Mouse (Mus musculus) heart, adult 2 months (tissue): ENCODE measurements around the gene Fgf13. TPM values are rescaled to one million over a fixed set of nuclear protein-coding genes. Genes with fewer than 3 reads are reported as not detected.

Source experiments
- DNase-seq, 2 experiments: peaks; one replicate each; pipeline ENCODE4 v3.0.0; 2021
- H3K27ac ChIP-seq: fragments of 200-600 bp; 2 replicates; pipeline ENCODE4 v1.8.1; 2022
- H3K27me3 ChIP-seq: fragments of 200-500 bp; 2 replicates; pipeline ENCODE4 v1.6.1; 2012; ENCODE audit warnings: mild to moderate bottlenecking, low read length, inconsistent platforms, mixed read lengths; ENCODE audit not compliant: control insufficient read depth, insufficient read depth
- H3K36me3 ChIP-seq: fragments of 200-500 bp; 2 replicates; pipeline ENCODE4 v1.6.1; 2012; ENCODE audit warnings: low read length, inconsistent platforms; ENCODE audit not compliant: control insufficient read depth, insufficient read depth
- H3K4me1 ChIP-seq: fragments of 200-500 bp; 2 replicates; pipeline ENCODE4 v1.6.1; 2011; ENCODE audit warnings: low read length; ENCODE audit not compliant: control insufficient read depth, insufficient read depth
- H3K4me3 ChIP-seq: fragments of 200-600 bp; 2 replicates; pipeline ENCODE4 v1.8.1; 2022
- H3K79me2 ChIP-seq: fragments of 200-500 bp; replicated peaks from 2 replicates; pipeline ENCODE4 v1.6.1; 2012; ENCODE audit warnings: mild to moderate bottlenecking, inconsistent platforms, low read length, moderate library complexity, mixed read lengths; ENCODE audit not compliant: control insufficient read depth, insufficient read depth
- H3K9ac ChIP-seq: fragments of 200-500 bp; 2 replicates; pipeline ENCODE4 v1.6.1; 2012; ENCODE audit warnings: low read depth, mild to moderate bottlenecking, control low read depth, inconsistent platforms, low read length, mixed read lengths
- CTCF ChIP-seq: fragments of 200-600 bp; IDR thresholded peaks from 2 replicates; pipeline ENCODE4 v1.8.1; 2022; ENCODE audit warnings: antibody characterized with exemption, mild to moderate bottlenecking, moderate library complexity
- EP300 ChIP-seq: fragments of 200-500 bp; IDR thresholded peaks from 2 replicates; pipeline ENCODE4 v1.6.1; 2011; ENCODE audit warnings: low read depth, low read length, control low read depth; ENCODE audit not compliant: insufficient read depth
- POLR2A ChIP-seq: fragments of 200-500 bp; IDR thresholded peaks from 2 replicates; pipeline ENCODE4 v1.6.1; 2011; ENCODE audit warnings: mild to moderate bottlenecking, low read depth, low read length, control low read depth; ENCODE audit not compliant: insufficient read depth
- WGBS: fragments of 180-500 bp; shearing (Covaris S2); methylation state at CpG from one replicate; pipeline ENCODE4 v1.1.7; 2018; 5-methylcytosine and 5-hydroxymethylcytosine counted together
- intact Hi-C: fragments of 180-260 bp; cut with DNase I; formaldehyde crosslinking; loops from one replicate; pipeline ENCODE4 v1.15.1; 2025
- long read RNA-seq: library from polyadenylated mRNA; stranded (forward); transcript quantifications from one replicate; pipeline ENCODE4 v2.0.0, GENCODE M21; 2021
- polyA plus RNA-seq: library from polyadenylated mRNA; depleted of rRNA; stranded (reverse); fragments of >200 nt; gene quantifications from 2 replicates; pipeline ENCODE4 v1.2.3, GENCODE M21; 2012; rRNA removed
- total RNA-seq, 2 experiments: library from RNA; stranded (reverse); gene quantifications; 2 replicates each; pipeline ENCODE4 v1.2.3; 2021

Gene Fgf13
- 100 to 1,000 TPM; 102 to 129 TPM for total RNA-seq
- polyA plus RNA-seq: 35.6 and 68.1 TPM in 2 replicates
- long read RNA-seq, partial matches to known transcripts: 0 of 4 reads
- long read RNA-seq, other reads (novel, unspliced or antisense): 4 of 4 reads

DNA sequence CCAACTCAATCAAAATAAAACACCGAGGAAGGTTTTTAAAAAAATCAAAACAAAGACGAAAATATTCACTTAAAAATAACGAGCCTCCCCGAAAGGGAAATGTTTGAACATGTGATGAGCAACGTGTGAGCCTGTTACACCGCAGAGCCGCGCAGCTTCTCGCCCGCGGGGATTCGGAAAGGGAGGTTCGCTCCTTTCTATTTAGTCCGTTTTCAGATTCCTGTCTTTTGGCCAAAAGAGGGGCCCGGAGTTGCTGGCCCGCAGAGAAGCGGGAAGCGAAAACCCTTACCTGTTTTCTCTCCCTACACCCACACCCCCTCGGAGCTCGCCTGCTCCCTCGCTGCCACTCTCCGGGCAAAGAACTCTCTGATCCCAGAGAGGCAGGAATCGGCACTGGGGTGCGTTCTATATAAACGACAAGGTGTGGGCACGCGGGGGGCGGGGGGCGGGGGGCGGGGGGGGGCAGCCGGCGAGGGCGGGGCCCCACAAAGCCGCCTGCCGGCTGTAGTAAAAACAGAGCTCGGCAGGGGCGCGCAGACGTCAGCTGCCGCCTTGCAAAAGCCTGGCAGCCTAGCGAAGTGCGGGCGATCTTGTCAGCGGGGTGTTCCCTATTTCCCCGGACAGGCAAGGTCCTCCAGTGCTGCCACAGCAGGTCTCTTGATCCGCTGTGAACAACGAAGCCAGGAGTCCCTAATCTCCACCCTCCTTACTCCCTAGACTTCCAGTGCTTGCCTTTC, at the start of gene Fgf13:
TSS of gene Fgf13 (minus strand) at position 377 of the 737 bp plus-strand sequence.
- no peaks in the 10 kb centered on the region for H3K79me2 ChIP-seq
- peak within 1 kb of the TSS; percentile 47 for H3K4me3 ChIP-seq
- intact Hi-C loops: no loop called here
- H3K9ac ChIP-seq: peak within 1 kb of the TSS; percentile 74
- H3K36me3 ChIP-seq: no peaks in the 10 kb centered on the region
- H3K4me1 ChIP-seq: no peaks in the 10 kb centered on the region
- no peak for TF ChIP-seq EP300
- TF ChIP-seq POLR2A: peak; percentile 50; the same call in 1 of the 2 replicates
- peak; percentile 35 for TF ChIP-seq CTCF
- 15% methylated on average over 47 of the region's 47 CpGs for WGBS
- peak within 1 kb of the TSS; percentile 69 for H3K27ac ChIP-seq
- no peaks in the 10 kb centered on the region for H3K27me3 ChIP-seq
- DNase-seq: peak; percentile 34 to 50

DNA sequence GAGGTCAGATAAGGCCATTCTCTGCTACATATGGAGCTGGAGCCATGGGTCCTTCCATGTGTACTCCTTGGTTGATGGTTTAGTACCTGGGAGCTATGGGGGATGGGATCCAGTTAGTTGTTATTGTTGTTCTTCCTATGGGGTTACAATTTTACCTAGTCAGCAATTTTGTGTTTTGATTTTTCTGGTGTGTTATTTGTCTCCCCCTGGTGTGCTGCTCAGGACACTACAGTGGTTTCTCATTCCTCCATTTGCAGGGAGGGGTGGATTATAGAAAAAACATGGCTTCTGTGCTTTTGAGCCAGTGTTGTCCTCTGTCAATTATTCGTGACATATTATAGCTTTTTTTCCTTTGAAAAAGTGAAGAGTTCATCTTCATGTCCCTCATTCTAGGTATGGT, 38.7 kb upstream of the Fgf13 start:
- DNase-seq: no peak
- intact Hi-C loops: loop anchor here (10.0 kb wide), 1 partner anchor 412 kb away; no protein-coding TSS in a partner anchor
- Histone ChIP-seq H3K27ac (no peak overlapping the region), H3K36me3 (no peaks in the 10 kb centered on the region), H3K9ac (no peak overlapping the region), H3K79me2 (no peaks in the 10 kb centered on the region), H3K4me3 (no peak overlapping the region), H3K27me3 (no peaks in the 10 kb centered on the region), H3K4me1 (no peaks in the 10 kb centered on the region)
- TF ChIP-seq POLR2A (no peak), EP300 (no peak), CTCF (peak; percentile 63)
- WGBS: 42% methylated on average over 1 of the region's 1 CpGs

DNA sequence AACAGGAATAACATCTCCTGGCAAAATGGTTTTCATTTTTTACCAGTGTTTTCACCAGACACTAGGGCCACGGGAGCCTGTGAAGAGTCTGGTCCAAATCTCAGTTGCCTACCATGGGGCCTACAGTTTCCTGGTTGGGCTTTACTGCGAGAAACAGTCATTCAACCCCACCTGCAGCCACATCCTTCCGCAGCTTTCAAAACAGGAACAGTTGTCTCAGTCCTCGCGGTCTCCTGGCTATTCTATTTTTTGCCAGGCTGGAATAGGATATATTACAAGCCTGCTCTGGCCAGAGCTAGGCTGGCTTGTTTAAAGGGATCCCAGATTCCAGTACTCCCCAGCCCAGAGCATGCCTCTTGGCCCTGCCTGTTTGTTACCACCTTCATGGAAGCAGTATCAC, 21.2 kb upstream of the Fgf13 start:
- Histone ChIP-seq H3K4me3 (no peak overlapping the region), H3K79me2 (no peaks in the 10 kb centered on the region), H3K36me3 (no peaks in the 10 kb centered on the region), H3K27ac (peak overlapping the region; percentile 70), H3K27me3 (no peaks in the 10 kb centered on the region), H3K9ac (peak overlapping the region; percentile 30; the same call in 1 of the 2 replicates), H3K4me1 (no peaks in the 10 kb centered on the region; the same call in 1 of the 2 replicates)
- DNase-seq: peak in 1 of 2 experiments; percentile 20
- 21% methylated on average over 5 of the region's 5 CpGs for WGBS
- no peak for TF ChIP-seq POLR2A
- no peak for TF ChIP-seq EP300
- TF ChIP-seq CTCF: no peak
- intact Hi-C loops: loop anchor here (10.0 kb wide), 1 partner anchor 344 kb away; no protein-coding TSS in a partner anchor

DNA sequence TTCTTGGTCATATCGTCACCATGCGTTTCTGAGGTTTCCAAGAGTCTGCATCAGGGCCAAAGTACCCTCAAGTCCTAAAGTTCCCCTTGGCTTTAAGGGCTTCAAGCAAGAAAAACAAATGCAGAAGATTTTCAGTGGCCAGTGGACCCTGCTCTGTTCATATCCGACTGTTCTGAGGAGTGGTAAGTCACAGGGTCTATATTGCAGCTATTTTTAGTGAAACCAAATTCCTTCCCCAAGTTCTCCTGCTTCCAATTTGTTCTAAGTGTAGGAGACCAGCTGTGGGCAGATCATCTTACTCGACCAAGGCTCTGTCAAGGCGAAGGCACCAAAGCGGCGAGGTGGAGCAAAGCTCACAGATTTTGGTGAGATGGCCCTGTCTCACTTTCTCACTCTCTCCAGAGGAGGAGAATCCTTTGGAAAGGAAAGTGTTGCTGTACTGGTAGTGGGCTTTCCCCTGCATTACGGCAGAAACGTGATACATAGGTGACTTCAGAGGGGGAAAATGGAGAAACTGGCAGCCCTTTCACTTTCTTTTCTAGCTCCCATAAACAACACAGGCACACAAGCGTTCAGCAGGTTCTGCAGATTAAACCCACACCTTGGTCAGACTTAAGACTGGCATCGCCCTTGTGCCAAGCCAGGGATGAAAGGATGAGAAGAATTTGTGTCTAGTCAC, 17.8 kb upstream of the Fgf13 start:
- intact Hi-C loops: loop anchor here (10.0 kb wide), 1 partner anchor 341 kb away; no protein-coding TSS in a partner anchor
- H3K27ac ChIP-seq: peak overlapping the region; percentile 70

DNA sequence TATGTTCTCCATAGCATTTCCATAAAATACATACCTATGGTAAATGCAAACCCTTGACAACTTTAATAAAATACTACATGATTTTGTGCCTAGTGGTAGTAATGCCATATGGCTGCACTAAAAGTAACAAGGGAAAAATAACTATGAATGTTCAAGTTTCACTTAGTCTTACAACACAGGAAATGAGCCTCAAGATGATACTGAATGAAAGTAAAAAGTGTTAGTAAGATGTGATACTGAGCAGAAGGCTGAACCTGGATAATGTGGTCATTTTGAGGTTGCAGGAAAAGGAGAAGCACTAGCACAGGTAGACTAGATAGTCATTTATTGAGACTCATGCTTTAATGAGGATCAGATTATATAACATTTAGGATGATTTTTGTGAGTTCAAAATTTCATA, 16.2 kb upstream of the Fgf13 start:
- intact Hi-C loops: loop anchor here (10.0 kb wide), 1 partner anchor 339 kb away; no protein-coding TSS in a partner anchor
- Histone ChIP-seq H3K9ac (no peak overlapping the region), H3K79me2 (no peaks in the 10 kb centered on the region), H3K27me3 (no peaks in the 10 kb centered on the region), H3K27ac (no peak overlapping the region; the same call in 1 of the 2 replicates), H3K4me3 (peak overlapping the region; percentile 22), H3K4me1 (no peaks in the 10 kb centered on the region), H3K36me3 (no peaks in the 10 kb centered on the region)
- TF ChIP-seq CTCF: no peak
- no peak for TF ChIP-seq POLR2A
- no peak for TF ChIP-seq EP300
- no peak for DNase-seq

More for the DNA sequence above, 17.8 kb upstream of the Fgf13 start:
- no peaks in the 10 kb centered on the region; the same call in 1 of the 2 replicates for H3K4me1 ChIP-seq
- peak overlapping the region; percentile 22; the same call in 1 of the 2 replicates for H3K4me3 ChIP-seq
- peak overlapping the region; percentile 69 for H3K9ac ChIP-seq
- 52% methylated on average over 11 of the region's 11 CpGs for WGBS
- peak in 1 of 2 experiments; percentile 3 for DNase-seq
- H3K36me3 ChIP-seq: no peaks in the 10 kb centered on the region
- no peaks in the 10 kb centered on the region for H3K27me3 ChIP-seq
- no peak for TF ChIP-seq POLR2A
- no peak for TF ChIP-seq CTCF
- TF ChIP-seq EP300: no peak
- H3K79me2 ChIP-seq: no peaks in the 10 kb centered on the region
